Mouse (Mus musculus) kidney, postnatal 14 days (tissue): ENCODE measurements around the gene Ahrr.

Experiments
- DNase-seq: peaks from one replicate; pipeline ENCODE4 v3.0.0; 2022; ENCODE audit warnings: mixed read lengths

The Ahrr gene

DNA sequence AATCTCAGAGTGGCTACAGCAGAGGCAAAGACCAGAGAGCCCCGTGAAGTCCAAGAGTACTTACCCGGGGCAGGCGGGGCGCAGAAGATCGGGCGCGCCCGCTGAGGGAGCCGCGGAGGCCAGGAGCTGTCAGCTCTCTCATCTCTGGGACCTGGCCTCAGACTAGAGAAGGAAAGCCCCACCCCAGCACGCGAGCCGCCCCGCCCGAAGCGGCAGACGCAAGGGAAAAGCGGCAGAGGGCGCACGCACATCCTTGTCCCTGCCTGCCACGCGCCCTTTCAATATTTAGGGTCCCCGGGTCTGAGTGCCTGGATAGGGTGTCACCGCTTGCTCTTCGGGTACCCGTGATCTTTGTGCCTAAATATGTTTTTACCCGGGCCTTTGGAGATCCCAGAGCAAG, at the start of gene Ahrr:
Gene Ahrr (minus strand): TSS at position 165 of the 400 bp plus-strand sequence.
- DNase-seq, result peak; percentile 40

DNA sequence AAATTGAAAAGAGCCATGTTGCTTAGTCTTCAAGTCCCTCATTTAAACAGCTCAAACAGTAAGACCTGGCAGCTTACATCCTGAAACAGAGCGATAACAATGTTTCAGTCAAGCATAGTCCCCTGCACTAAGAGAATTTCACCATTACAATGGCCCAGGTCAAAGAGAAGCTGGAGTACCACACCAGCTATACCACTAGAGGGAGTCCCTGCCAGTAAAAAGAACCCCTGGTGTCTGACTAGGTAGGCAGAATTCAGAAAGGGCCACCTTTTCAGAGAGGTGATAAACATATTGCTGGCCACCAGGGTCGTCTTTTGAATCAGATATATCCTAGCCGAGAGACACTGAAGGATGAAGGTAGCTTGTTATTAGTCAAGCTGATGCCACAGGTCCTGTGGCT, 48.9 kb upstream of the Ahrr start:
- DNase-seq, result peak; percentile 47

DNA sequence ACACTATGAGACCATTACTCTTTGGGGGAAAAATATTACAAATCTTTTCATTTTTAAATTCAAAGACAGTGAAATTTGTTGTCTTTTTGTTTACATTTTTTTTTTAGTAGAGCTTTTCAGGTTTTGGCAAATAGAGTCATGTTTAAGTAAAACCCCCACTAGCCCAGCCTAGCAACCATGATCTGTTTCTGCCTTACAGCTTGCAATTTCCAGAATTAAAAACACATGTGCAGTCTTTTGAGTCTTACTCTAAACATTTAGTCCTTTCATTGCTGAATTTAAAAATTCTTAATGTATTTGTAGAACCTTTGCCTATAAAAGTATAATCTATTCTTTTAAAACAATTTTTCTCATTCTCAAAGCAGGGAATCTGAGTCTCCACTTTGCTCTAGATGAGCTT, 37.2 kb upstream of the Ahrr start:
- no peak for DNase-seq

DNA sequence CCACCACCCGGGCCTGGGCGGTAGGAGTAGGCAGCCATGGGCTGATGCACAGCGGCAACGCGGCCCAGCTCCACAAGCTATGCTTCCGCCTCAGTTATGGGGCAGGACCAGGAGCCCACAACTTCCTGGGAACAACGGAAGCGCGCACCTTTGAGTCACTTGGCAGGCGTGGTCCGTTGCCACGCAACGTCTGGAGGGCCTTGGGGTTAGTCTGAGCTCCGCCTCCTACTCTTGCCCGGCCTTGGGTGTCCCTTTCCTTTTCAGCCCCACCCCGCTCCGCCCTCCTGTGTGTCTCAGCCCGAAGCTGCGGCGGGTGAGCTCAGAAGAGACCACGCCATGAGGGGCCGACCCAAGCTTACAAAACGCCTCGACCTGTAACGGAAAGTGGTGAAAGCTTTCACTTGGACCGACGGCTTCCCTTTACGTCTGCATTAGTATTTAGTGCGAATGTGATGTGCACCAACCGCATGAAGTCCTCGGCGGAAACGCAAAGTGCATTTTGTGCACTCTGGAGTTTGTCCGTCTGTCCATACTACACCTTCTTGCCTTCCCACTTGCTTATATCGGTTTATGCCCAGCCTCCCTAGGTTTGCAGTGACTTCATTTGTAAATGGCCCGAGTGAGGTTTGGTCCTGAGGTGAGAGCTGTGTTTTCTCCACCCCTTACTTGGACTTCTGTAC, 25.2 kb upstream of the Ahrr start, which contains the start of gene Pdcd6:
Gene Pdcd6 (minus strand): TSS at position 411 of the 680 bp plus-strand sequence.
- DNase-seq, result peak; percentile 97

DNA sequence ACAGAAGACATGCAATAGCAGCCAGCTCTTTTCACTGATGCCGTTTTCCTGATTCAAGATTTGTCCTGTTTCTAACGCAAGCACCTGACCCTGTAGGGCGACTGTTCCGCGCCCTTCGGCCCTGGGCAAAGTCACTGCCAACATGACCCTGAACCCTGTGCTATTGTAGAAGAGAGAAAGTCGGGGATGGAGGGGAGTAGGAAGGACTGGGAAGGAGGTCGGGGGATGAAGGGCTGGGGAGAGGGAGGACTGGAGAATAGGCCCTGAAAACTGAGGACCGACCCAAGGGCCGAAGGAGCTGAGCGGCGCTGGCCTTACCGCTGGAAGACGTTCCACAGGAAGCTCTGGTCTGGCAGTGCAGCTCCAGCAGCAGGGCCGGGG, 24.6 kb upstream of the Ahrr start:
- DNase-seq, result no peak

DNA sequence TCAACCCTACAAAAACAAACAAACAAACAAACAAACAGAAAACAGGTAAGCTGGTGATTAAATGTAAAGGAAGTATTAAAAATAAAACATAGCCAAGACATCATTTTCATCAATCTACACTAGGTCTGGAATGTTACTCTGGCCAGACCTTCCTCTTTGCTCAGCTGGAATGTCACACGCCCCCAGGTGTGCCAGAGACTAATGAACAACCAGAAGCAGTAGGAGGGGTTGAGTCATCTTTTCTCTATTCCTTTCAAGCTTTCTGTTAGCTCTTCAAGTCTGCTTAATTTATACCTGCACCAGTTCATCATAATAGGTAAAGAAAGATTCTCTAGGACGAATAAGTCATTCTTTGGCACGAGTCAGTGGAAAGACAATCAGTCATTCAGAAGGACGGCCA, 24.3 kb upstream of the Ahrr start:
- DNase-seq, result peak; percentile 9

DNA sequence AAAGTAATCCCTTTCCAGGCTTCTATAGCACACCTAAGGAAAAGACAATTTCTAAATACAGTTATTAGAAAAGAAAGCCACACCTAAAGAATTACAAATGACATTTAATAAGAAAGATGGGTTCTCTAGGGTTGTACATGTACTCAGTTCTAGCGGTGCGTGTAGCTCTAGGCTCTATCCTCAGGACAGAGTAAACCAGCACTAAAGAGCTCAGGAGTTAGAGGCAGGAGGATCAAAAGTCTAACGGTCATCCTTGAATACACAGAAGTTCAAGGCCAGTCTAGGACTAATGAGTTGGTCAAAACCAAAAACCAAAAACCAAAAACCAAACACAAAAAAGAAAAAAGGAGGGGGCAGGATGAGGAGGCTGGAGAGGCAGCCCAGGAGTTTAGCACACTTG, 22.5 kb upstream of the Ahrr start:
- DNase-seq, result no peak

DNA sequence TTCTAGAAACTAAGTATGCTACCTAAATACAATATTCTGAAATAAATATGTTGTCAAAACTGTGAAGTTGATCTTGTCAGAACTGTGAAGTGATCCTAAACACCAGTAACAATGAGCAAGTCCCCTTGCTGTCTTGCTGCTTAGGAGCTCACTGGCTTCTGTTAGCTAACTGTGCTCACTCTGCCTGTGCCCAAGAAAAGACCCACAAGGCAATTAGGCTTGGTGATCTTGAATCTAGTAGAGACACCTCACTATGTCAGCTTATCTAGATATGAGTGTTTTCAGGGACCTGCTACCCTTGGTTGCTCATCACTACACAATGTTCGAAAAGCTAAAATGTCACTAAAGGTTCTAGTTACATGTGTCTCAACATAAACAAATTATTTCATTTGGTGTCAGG, 13.6 kb upstream of the Ahrr start:
- no peak for DNase-seq

DNA sequence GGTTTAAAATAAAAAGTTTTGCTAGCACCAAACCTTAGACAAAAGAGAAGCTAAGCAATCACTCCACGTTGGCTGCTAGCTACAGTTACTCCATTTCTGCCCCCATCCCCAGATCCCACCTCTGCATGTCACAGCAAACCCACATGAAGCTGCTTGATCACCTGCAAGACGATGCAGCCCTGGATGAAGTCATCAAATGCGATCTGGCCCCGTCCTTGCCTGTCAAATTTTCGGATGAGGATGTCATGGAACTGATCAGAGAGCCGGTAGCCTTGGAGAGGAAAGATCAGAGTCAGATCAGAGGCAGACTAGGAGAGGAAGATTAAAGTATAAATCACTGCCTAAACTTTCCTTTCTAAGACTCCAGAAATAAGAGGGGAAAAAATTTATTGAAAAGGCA, 13.2 kb upstream of the Ahrr start:
- no peak for DNase-seq

DNA sequence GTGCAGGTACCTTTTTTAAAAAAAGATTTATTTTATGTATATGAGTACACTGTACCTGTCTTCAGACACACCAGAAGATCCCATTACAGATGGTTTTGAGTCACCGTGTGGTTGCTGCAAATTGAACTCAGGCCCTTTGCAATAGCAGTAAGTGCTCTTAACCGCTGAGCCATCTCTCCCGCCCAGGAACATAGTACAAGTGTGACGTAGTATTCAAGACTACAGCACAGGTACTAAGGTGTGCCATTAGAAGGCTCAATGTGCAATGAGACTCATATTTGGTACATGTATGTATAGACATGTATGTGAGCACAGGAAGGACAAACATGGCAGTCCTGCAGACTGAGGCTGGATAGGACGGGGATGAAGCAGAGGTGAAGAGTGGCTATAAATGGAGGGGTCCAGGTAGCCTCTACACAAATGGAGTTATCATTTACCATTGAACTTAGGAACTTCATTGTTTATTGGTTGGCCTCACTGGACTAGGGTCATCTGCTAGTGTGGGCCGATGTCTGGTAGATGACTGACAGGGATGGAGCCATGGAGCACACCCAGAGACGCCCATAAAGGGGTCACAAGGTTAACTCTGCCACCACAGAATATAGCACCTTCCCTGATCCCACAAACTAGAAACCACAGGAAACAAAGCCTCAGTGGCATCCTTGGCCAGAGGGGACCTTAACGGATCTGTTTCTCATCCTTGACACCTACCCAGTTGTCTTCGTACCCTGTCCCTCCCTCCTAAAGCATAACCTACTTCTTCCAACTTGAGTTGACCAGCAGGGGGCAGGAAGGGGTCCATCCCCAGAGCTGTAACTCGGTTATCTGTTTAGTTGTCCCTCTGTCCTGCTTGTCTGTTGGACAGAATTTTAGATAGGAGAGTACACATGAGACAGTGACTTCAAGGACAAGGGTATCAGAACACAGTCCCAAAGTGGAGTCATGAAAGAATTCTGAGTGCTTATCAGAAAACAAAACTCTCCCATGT, 10.2 kb upstream of the Ahrr start:
- no peak for DNase-seq

DNA sequence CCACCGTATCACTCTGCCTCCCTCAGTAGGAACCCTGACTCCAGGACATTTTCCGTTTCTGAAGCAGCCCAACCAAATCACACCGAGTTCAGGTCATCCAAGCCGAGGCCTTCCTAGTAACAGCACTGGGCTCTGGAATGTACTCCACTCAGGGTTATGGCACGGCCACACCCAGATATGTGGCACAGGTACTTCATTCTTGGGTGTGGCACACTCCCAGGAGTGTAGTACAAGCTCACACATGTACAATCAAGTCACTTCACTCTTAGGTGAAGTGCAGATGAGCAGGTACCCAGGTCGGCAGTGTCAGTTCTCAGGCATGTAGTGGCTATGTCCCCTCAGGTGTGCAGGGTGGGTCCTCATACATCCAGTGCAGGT, 9.5 kb upstream of the Ahrr start:
- DNase-seq, result no peak

DNA sequence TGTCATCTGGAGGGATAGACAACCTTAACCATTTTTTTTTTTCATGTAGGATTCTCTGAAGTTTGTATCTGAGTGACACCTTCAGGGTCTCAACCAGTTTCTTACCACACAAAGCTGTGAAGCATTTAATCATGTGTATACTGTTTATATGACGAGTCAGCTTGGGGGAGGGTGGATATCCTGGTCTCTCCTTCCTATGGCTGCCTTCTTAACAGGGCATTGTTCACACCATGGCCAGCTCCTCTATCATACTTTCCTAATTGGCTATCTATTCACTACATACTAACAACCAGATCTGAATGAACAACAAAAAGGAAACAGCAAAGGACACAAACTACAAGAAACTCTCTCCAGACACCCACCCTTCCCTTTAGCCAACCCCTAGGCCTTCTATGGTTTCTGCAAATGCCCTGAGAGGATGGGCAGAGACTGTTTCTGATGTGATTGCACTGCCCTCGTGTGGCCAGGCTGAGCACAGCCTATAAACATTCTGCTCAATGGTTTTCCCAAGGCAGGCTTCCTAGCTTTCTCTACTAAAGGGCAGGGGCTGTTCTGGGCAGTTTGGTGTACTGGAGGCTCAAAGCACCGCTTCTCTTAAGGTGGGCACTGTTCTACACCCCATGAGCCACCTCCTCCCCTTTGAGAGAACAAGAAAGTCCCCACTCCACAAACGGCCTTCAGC, 8.9 kb upstream of the Ahrr start:
- peak; percentile 73 for DNase-seq

DNA sequence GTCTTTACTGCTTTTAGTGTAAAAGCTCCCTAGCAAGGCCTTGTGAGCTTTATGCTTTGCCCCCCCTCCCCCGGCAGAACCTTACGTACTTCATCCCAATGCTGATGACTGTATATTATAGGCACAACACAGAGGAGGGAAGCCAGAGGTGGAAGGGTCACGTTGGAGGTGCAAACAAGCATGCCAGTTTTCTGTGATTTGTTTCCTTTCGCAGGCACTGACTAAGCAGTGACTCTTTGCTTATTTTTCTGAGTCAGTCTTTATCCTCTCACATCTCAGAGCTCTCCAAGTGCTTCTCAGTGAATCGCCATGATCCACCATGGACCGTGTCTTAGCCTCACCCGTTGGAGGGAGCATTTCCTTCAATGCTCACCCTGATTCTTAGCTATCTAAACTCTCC, 4.2 kb upstream of the Ahrr start:
- DNase-seq, result no peak

DNA sequence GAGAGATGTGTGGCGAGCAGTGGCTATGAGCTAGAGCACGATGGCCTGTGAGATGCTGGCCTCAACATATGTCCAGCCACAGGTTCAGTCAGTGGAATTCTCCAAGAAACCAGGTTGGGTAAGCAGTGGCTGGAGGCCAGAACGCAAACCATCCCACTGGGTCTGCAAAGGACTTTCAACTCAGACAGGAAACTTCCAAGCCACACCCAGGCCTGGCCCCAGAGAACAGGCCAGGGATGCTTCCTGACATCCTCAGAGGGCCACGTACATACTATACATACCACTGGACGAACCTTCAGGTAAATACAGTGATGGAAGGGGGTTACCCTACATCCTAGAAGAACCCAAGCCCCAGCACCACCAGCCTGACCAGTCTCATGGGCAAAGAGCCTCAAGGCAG, 2.5 kb downstream of the Ahrr start:
- no peak for DNase-seq

DNA sequence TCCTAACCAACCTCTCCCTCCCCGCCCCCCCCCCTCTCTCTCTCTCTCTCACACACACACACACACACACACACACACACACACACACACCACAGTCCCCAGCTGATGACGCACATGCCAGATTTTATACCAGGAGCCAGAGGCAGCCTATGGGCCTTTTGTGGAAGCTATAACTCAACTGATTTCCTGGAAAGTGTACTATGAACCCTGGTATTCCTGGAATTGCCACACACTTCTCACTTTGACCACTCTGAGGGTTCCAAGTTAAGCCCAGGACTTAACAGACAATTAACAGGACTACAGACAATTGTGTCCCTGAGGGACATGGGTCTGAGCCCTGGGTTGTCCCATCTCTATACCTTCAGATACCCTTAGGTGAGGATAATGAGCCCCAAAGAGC, 9.8 kb downstream of the Ahrr start:
- no peak for DNase-seq

DNA sequence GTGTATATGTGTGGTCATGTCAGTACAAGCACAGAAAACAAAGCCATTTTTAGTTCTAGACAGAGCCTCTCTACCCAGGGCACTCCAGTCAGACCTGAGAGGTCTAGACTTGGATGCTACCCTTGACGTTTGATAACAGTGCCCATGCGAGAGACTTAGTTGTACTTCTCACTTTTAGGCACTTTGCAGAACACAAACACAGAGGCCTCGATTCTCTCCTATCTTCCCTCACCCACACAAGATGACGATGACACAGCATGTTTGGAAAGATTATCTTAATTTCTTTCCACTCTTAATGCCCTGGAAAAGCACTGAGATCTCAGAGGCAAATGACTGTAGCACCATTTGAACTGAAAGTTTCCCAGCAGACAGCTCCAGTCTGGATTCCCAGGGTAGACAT, 16.4 kb downstream of the Ahrr start:
- DNase-seq, result no peak

DNA sequence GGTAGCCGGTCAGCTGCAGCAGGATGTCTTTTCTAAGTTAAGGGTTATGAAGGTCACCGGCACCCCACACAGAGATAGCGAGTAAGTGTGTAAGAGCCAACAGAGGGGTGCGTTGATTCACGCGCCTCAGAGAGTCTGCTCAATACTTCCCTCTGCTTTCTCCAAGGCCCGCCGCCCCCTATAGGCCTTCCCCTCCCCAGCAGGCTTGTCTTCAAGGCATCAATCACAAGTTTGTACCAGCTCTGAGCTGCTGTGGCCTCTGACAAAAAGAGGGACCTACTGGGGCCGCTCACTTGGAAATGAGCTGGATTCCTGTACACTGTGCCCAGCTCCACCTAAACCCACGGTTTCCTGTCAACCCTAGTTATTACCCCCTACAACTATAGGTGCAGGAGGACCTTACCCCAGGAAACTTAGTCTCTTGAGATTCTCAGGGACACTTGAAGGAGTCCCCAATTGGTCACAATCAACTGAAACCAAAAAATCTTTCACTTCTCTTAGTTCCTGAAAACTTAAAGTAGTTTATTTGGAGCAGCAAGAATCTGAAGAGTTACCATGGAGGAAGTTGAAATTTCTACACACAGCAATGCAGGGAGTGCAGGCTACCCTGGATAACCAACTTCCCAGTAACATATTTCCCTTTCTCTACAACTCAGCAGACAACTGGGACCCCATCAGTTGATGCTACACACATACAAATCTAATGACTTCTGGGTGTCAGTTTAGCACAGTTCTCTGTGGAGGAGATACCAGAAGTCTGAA, 31.7 kb downstream of the Ahrr start:
- peak; percentile 29 for DNase-seq

DNA sequence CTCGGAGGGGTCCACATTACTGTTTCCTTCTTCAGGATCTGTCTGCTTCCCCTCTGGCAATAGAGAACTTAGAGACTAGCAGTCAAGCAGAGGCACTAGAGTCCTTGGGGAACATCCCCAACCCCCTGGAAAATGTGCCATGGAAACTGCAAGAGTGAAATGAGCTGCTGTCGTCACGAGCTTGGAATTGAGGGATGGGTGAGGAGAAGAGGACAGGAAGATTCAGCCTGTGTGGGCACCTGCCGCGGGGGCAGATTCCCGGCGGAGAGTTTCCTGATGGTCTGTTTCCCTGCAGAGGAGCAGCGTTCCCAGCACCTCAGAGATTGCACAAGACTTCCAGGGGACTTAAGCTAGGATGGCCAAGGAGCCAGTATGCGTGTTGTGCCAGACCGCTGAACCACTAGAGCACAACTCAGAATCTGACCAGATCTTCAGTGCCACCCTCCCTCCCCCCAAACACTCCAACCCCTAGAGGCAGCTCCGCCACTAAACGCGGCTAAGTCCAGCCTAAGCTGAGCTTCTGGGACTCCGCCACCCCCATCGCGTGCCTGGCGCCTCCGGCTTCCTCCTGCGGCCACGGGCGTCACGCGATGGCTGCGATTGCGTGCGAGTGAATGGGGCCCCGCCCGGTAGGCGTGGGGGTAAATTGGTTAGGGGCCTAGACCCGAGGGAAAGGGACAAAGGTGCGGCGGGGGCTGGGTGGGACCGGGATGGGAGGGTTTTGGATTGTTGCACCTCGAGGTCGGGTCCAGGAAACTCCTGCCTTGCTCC, 32.5 kb downstream of the Ahrr start:
- DNase-seq, result peak; percentile 57

DNA sequence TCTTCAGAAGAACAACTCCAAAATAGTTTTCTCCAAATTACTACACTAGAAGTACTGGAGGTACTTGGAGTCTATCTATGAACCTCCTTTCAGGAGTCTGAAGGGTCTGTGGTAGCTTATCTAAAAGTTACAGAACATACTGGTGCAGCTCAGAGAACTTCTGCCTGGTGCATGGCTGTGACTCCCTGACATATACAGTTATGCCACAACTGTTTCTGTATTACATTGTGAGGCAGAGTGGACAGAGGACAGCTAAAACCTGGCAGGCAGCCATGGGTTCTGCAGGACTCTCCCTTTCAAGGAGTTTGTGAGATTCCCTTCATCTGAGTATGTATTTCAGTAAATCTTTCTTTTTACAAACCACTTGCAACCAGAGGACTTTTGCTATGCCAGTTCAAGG, 45.6 kb downstream of the Ahrr start:
- DNase-seq, result no peak

DNA sequence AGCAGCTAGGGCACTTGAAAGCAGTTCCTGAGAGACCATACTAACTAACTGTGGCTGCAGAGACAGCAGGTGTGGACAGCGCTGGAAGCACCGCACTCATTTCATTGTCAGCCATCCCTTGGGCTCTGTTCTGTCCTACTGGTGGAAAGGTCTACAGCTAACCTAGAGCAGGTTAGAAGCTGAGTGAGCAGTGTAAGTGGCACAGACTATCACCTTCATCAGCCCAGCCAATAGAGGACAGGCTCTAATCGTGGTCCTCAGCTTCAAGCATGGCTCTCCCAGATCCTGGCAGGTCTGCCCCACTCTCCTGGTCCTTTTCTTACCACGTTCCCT, 46.3 kb downstream of the Ahrr start:
- no peak for DNase-seq

DNA sequence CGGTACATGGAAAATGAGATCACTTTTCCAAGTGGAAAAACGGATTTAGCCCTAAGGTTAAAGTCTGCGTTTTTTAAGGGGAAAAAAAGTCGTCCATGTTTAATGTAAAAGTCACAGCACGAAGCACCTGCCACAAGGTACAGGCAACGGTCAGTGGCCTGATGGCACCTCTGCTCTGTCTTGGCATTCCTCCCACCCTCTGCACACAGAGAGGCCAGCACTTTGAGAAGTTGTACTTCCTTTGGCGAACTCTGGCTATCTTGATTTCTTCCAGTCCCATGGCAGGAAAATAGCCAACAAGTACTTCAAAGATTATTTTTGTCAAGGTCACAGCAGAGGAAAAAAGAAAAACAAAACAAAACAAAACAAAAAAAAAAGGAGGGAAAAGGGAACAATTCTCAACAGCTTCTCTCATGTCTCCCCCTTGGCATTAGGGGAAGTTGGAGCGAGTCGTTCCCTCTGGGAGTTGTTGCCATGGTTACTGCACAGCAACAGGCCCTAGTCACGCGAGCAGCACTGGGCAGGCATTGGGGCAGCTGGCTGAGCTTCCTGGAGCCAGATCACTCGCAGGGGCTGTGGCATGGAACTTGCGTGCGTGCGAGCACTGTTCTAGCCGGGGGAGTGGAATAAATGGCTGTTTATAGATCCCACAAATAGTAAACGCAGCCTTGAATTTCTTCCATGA, 46.8 kb downstream of the Ahrr start:
- DNase-seq, result peak; percentile 74

DNA sequence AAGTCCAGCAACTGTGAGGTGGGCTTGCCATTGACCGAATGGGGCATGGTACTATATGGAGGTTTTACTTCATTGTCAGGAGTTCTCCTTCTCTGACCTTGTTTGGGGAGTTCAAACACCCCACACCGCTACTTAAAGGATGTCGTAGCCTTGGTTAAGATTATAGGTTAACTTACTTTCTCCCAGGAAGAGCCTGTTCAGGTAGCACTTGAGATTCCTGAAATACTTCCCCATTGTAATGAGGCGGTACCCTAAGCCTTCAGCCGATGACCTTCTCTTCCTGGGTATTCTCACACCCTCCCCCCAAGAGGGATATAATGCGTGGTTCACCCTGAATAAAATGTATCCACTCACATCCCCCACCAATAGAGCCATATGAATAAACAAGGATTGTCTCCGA, 54.6 kb downstream of the Ahrr start:
- no peak for DNase-seq
